Mouse (Mus musculus) megakaryocyte, adult 5-6 weeks (primary cell): ENCODE results near the gene Etv2. TPM values are rescaled to one million over a fixed set of nuclear protein-coding genes. Genes with fewer than 3 reads are reported as not detected.
A peak's percentile ranks its signal among the peaks of the same experiment; 100 is the strongest.

Experiments used
- ATAC-seq: 2 replicates; pipeline ENCODE4 v1.8.0; 2016; ENCODE audit warnings: mild to moderate bottlenecking, inconsistent platforms; ENCODE audit not compliant: poor library complexity, severe bottlenecking
- total RNA-seq, 2 experiments: library from RNA; stranded (forward) in 1 of 2; stranded (reverse) in 1 of 2; fragments of 153-499, 151-499 nt in 1 of 2; fragments of 221-1000, 200-1000 nt in 1 of 2; gene quantifications; 2 replicates each; pipeline versions ENCODE4 v1.2.3 to v1.2.4; 2015 to 2017

Gene Etv2
- total RNA-seq (2015) = not detected in 2 replicates
- total RNA-seq (2017) = 0.59 TPM in 1 of 2 replicates, not detected in the other

- no peak for ATAC-seq
Measured at GRCm38 (mm10) chr7:30635752-30636151, at the start of gene Etv2. Gene Etv2, minus strand, starts transcription at chr7:30635852.

- peak; percentile 54 for ATAC-seq
Measured at GRCm38 (mm10) chr7:30683425-30683824, 47.8 kb upstream of the Etv2 start.

- ATAC-seq = no peak
Measured at GRCm38 (mm10) chr7:30681897-30682296, 46.2 kb upstream of the Etv2 start.

GRCm38 (mm10) chr7:30678263-30678975, 42.8 kb upstream of the Etv2 start:
- no peak for ATAC-seq

- no peak for ATAC-seq
Measured at GRCm38 (mm10) chr7:30671480-30671879, 35.8 kb upstream of the Etv2 start, which contains the start of gene Pmis2. Gene Pmis2, minus strand, starts transcription at chr7:30671605.

GRCm38 (mm10) chr7:30669229-30669628, 33.6 kb upstream of the Etv2 start:
- peak; percentile 62 for ATAC-seq

- no peak for ATAC-seq
Measured at GRCm38 (mm10) chr7:30665321-30665720, 29.7 kb upstream of the Etv2 start.

- ATAC-seq = peak; percentile 100
Measured at GRCm38 (mm10) chr7:30664529-30665200, 29.0 kb upstream of the Etv2 start, which contains the start of gene Haus5. Gene Haus5, minus strand, starts transcription at chr7:30664994.

- ATAC-seq = peak; percentile 99
Measured at GRCm38 (mm10) chr7:30649591-30650540, 14.2 kb upstream of the Etv2 start, which contains the start of gene Rbm42. Gene Rbm42, minus strand, starts transcription at chr7:30650317.

- ATAC-seq = no peak
Measured at GRCm38 (mm10) chr7:30639083-30639482, 3.4 kb upstream of the Etv2 start.

- ATAC-seq = no peak
Measured at GRCm38 (mm10) chr7:30636395-30636794, 743 bp upstream of the Etv2 start.

- ATAC-seq = peak; percentile 63
Measured at GRCm38 (mm10) chr7:30634621-30635020, 1.0 kb downstream of the Etv2 start.

GRCm38 (mm10) chr7:30633762-30634412, 1.8 kb downstream of the Etv2 start:
- no peak for ATAC-seq

- ATAC-seq = no peak
Measured at GRCm38 (mm10) chr7:30629013-30629412, 6.6 kb downstream of the Etv2 start.

- no peak for ATAC-seq
Measured at GRCm38 (mm10) chr7:30626647-30627046, 9.0 kb downstream of the Etv2 start.

- peak; percentile 100 for ATAC-seq
Measured at GRCm38 (mm10) chr7:30625530-30626384, 9.9 kb downstream of the Etv2 start, which contains the start of gene Cox6b1. Gene Cox6b1, minus strand, starts transcription at chr7:30626151.

GRCm38 (mm10) chr7:30619202-30619601, 16.4 kb downstream of the Etv2 start:
- ATAC-seq = no peak

GRCm38 (mm10) chr7:30618658-30619057, 17.0 kb downstream of the Etv2 start:
- no peak for ATAC-seq

- ATAC-seq = no peak
Measured at GRCm38 (mm10) chr7:30615049-30615760, 20.4 kb downstream of the Etv2 start.
